Mouse (Mus musculus) limb, embryonic 12.5 days (tissue): Measurements from ENCODE around the gene Gm10490. TPM values are rescaled to one million over a fixed set of nuclear protein-coding genes. Genes with fewer than 3 reads are reported as not detected.

ENCODE experiments used
- polyA plus RNA-seq: library from polyadenylated mRNA; unstranded; fragments of >200 nt; fragmentation: Nextera tagmentation; extraction: Ambion mirVana; gene quantifications from 2 replicates; pipeline ENCODE4 v1.2.1, GENCODE M21; 2016

The Gm10490 gene
- polyA plus RNA-seq, 1 experiment from 2014 or later = not detected

Other genes starting within 250 kb of the Gm10490 start
- gene Plp2, start 238.2 kb upstream of the Gm10490 start, polyA plus RNA-seq = 68.9 and 76.6 TPM in 2 replicates
- 0.31 TPM in 1 of 2 replicates, not detected in the other for gene Magix, start 228.3 kb upstream of the Gm10490 start, polyA plus RNA-seq
- gene Gpkow, start 212.4 kb upstream of the Gm10490 start, polyA plus RNA-seq = 42.9 and 43.2 TPM in 2 replicates
- 27.5 and 29.1 TPM in 2 replicates for gene Wdr45, start 195.2 kb upstream of the Gm10490 start, polyA plus RNA-seq
- 0.96 TPM in 1 of 2 replicates, not detected in the other for gene Gm45208, start 187.3 kb upstream of the Gm10490 start, polyA plus RNA-seq
- 66.5 and 70.9 TPM in 2 replicates for gene Praf2, start 181.1 kb upstream of the Gm10490 start, polyA plus RNA-seq
- 22.5 and 24.8 TPM in 2 replicates for gene Ccdc120, start 158.6 kb upstream of the Gm10490 start, polyA plus RNA-seq
- 27.7 and 30.4 TPM in 2 replicates for gene Tfe3, start 147.0 kb upstream of the Gm10490 start, polyA plus RNA-seq
- gene Gripap1, start 119.8 kb upstream of the Gm10490 start, polyA plus RNA-seq = 43.5 and 44.7 TPM in 2 replicates
- 0.80 and 0.90 TPM in 2 replicates for gene Kcnd1, start 87.3 kb upstream of the Gm10490 start, polyA plus RNA-seq
- gene Otud5, start 68.2 kb upstream of the Gm10490 start, polyA plus RNA-seq = 58.0 and 67.0 TPM in 2 replicates
- gene Pim2, start 31.3 kb upstream of the Gm10490 start, polyA plus RNA-seq = 6.2 and 6.8 TPM in 2 replicates
- 26.8 and 30.8 TPM in 2 replicates for gene Slc35a2, start 25.5 kb upstream of the Gm10490 start, polyA plus RNA-seq
- 147 and 149 TPM in 2 replicates for gene Pqbp1, start 10.3 kb upstream of the Gm10490 start, polyA plus RNA-seq
- gene Timm17b, start 10.2 kb upstream of the Gm10490 start, polyA plus RNA-seq = 153 and 159 TPM in 2 replicates
- gene Gm10491, start 1.7 kb upstream of the Gm10490 start, polyA plus RNA-seq = not detected in 2 replicates
- gene Pcsk1n, start 10.3 kb downstream of the Gm10490 start, polyA plus RNA-seq = 0.35 and 0.99 TPM in 2 replicates
- gene Eras, start 19.1 kb downstream of the Gm10490 start, polyA plus RNA-seq = not detected in 2 replicates
- 52.9 and 53.6 TPM in 2 replicates for gene Hdac6, start 38.3 kb downstream of the Gm10490 start, polyA plus RNA-seq
- 2.0 and 2.3 TPM in 2 replicates for gene Gata1, start 68.5 kb downstream of the Gm10490 start, polyA plus RNA-seq
- gene Glod5, start 109.0 kb downstream of the Gm10490 start, polyA plus RNA-seq = not detected in 2 replicates
- 87.7 and 90.6 TPM in 2 replicates for gene Suv39h1, start 165.2 kb downstream of the Gm10490 start, polyA plus RNA-seq
- 0.10 and 0.31 TPM in 2 replicates for gene Was, start 181.0 kb downstream of the Gm10490 start, polyA plus RNA-seq
- 20.5 and 20.9 TPM in 2 replicates for gene Wdr13, start 223.3 kb downstream of the Gm10490 start, polyA plus RNA-seq
- 531 and 573 TPM in 2 replicates for gene Rbm3, start 236.3 kb downstream of the Gm10490 start, polyA plus RNA-seq